8 mouse cellular contexts compared by ENCODE assay signal in genomic region chr17:24896993-24897269, GRCm38 (mm10). TPM values are rescaled to one million over a fixed set of nuclear protein-coding genes. Genes with fewer than 3 reads are reported as not detected.
A peak's percentile ranks its signal among the peaks of the same experiment; 100 is the strongest.
DNase-seq lines count a peak whose midpoint lies in the region; ATAC-seq and TF ChIP-seq lines count a peak whose summit lies in the region.

No protein-coding gene starts in this region.

- H3K27ac ChIP-seq in heart, embryonic 10.5 days = peak overlapping the region; percentile 94
- peak overlapping the region; percentile 81 for H3K27ac ChIP-seq in forebrain, embryonic 12.5 days
- peak overlapping the region; percentile 90 for H3K27ac ChIP-seq in liver, embryonic 13.5 days

- DNase-seq in heart, embryonic 10.5 days (ENCODE audit: low spot score) = no peak
- no peak for DNase-seq in heart, adult 18-20 months
- DNase-seq in liver, embryonic 13.5 days = no peak
- no peak for DNase-seq in left cerebral cortex, adult 8-10 months (ENCODE audit: low spot score in 2 of 2)
- no peak for DNase-seq in spleen, postnatal 36 days (ENCODE audit: low spot score in 2 of 2)

- peak overlapping the region; percentile 93 for H3K4me3 ChIP-seq in heart, embryonic 10.5 days
- H3K4me3 ChIP-seq in C2C12 (ENCODE audit: insufficient read depth, poor library complexity, severe bottlenecking) = peak overlapping the region; percentile 89
- H3K4me3 ChIP-seq in forebrain, embryonic 12.5 days (replicated peaks) = peak overlapping the region; percentile 89
- peak overlapping the region; percentile 95 for H3K4me3 ChIP-seq in liver, embryonic 13.5 days (replicated peaks)

- no peak for TF ChIP-seq CTCF in C2C12 (IDR thresholded peaks at IDR 0.05; ENCODE audit: control insufficient read depth, insufficient read depth, insufficient read length)

- H3K4me1 ChIP-seq in heart, embryonic 10.5 days = peaks cover 49% of the 10 kb centered on the region
- H3K4me1 ChIP-seq in forebrain, embryonic 12.5 days = peaks cover 38% of the 10 kb centered on the region
- H3K4me1 ChIP-seq in liver, embryonic 13.5 days (replicated peaks) = peaks cover 65% of the 10 kb centered on the region

- H3ac ChIP-seq in C2C12 (ENCODE audit: control insufficient read depth, insufficient read length, low read depth) = peak overlapping the region; percentile 60

- H3K9ac ChIP-seq in forebrain, embryonic 12.5 days = peak overlapping the region; percentile 91
- peak overlapping the region; percentile 95 for H3K9ac ChIP-seq in liver, embryonic 13.5 days

- no peak for ATAC-seq in forebrain, embryonic 12.5 days (ENCODE audit: low FRiP score)
- no peak for ATAC-seq in liver, embryonic 13.5 days (ENCODE audit: low read depth)
- ATAC-seq in frontal cortex, adult (ENCODE audit: low TSS enrichment) = no peak

- WGBS in heart, embryonic 10.5 days = 39% methylated on average over 11 of the region's 11 CpGs
- WGBS in forebrain, embryonic 12.5 days = 32% methylated on average over 11 of the region's 11 CpGs
- 48% methylated on average over 11 of the region's 11 CpGs for WGBS in liver, embryonic 13.5 days (ENCODE audit: insufficient replicate concordance)

- peaks cover 71% of the 10 kb centered on the region for H3K36me3 ChIP-seq in heart, embryonic 10.5 days
- H3K36me3 ChIP-seq in C2C12 (ENCODE audit: control insufficient read depth, insufficient read depth) = peaks cover 58% of the 10 kb centered on the region
- H3K36me3 ChIP-seq in forebrain, embryonic 12.5 days (replicated peaks) = peaks cover 66% of the 10 kb centered on the region
- peaks cover 73% of the 10 kb centered on the region for H3K36me3 ChIP-seq in liver, embryonic 13.5 days

- no peaks in the 10 kb centered on the region for H3K9me3 ChIP-seq in heart, embryonic 10.5 days
- no peaks in the 10 kb centered on the region for H3K9me3 ChIP-seq in forebrain, embryonic 12.5 days
- no peaks in the 10 kb centered on the region for H3K9me3 ChIP-seq in liver, embryonic 13.5 days (replicated peaks)

- H3K4me2 ChIP-seq in forebrain, embryonic 12.5 days = peak overlapping the region; percentile 98
- peak overlapping the region; percentile 96 for H3K4me2 ChIP-seq in liver, embryonic 13.5 days

- peaks cover 46% of the 10 kb centered on the region for H3K79me2 ChIP-seq in C2C12 (ENCODE audit: control insufficient read depth, insufficient read depth)

- H3K27me3 ChIP-seq in heart, embryonic 10.5 days (ENCODE audit: insufficient read depth, poor library complexity, severe bottlenecking) = no peaks in the 10 kb centered on the region
- H3K27me3 ChIP-seq in C2C12 (ENCODE audit: control insufficient read depth, insufficient read depth, insufficient read length) = no peaks in the 10 kb centered on the region
- H3K27me3 ChIP-seq in forebrain, embryonic 12.5 days = no peaks in the 10 kb centered on the region
- no peaks in the 10 kb centered on the region for H3K27me3 ChIP-seq in liver, embryonic 13.5 days

- H3K79me3 ChIP-seq in C2C12 (ENCODE audit: low read depth) = peaks cover 12% of the 10 kb centered on the region

TF ChIP-seq in C2C12, 6 proteins besides CTCF, POLR2A, EP300 and RAD21:
- TF ChIP-seq FOSL1 (IDR thresholded peaks at IDR 0.05; ENCODE audit: insufficient read depth, low read length, poor library complexity, severe bottlenecking) (no peak), MYOG (IDR thresholded peaks at IDR 0.05; ENCODE audit: control insufficient read depth, extremely low read depth, insufficient read length) (no peak), CEBPB (IDR thresholded peaks at IDR 0.05; ENCODE audit: low read depth) (no peak), MAX (IDR thresholded peaks at IDR 0.05) (no peak), USF1 (IDR thresholded peaks at IDR 0.05; ENCODE audit: low read depth) (no peak), MYOD1 (IDR thresholded peaks at IDR 0.05; ENCODE audit: control insufficient read depth, insufficient read length, low read depth) (no peak)

RNA-seq across cellular contexts. Expression of gene Nme3, which starts 0.6 kb away (rescaled TPM):
- polyA plus RNA-seq in heart, embryonic 10.5 days (2016; fragmentation: Nextera tagmentation; extraction: Ambion mirVana) = 30.5 and 41.4 TPM in 2 replicates
- total RNA-seq in heart, adult 18-20 months (2021) = 10 to 100 TPM; 33.8 to 36.0 TPM
- 19.8 TPM for polyA plus RNA-seq in C2C12 (2012; fragmentation: generic; extraction: Trizol)
- polyA plus RNA-seq in forebrain, embryonic 12.5 days (2016; fragmentation: Nextera tagmentation; extraction: Ambion mirVana) = 54.9 and 63.0 TPM in 2 replicates
- 65.6 and 66.8 TPM in 2 replicates for polyA plus RNA-seq in liver, embryonic 13.5 days (2015; fragmentation: Nextera tagmentation; extraction: Ambion mirVana)
- total RNA-seq in left cerebral cortex, adult 8-10 months (2022) = 10 to 100 TPM; 43.5 to 59.7 (median 55.1) TPM

RNA-seq across cellular contexts. Expression of gene Mrps34, which starts 2.0 kb away (rescaled TPM):
- 109 and 117 TPM in 2 replicates for polyA plus RNA-seq in heart, embryonic 10.5 days (2016; fragmentation: Nextera tagmentation; extraction: Ambion mirVana)
- 100 to 1,000 TPM in 1 of 2 experiments, 10 to 100 TPM in 1; 99.9 to 125 TPM for total RNA-seq in heart, adult 18-20 months (2021)
- polyA plus RNA-seq in C2C12 (2012; fragmentation: generic; extraction: Trizol) = 107 TPM
- 86.0 and 91.1 TPM in 2 replicates for polyA plus RNA-seq in forebrain, embryonic 12.5 days (2016; fragmentation: Nextera tagmentation; extraction: Ambion mirVana)
- 84.2 TPM in 2 replicates for polyA plus RNA-seq in liver, embryonic 13.5 days (2015; fragmentation: Nextera tagmentation; extraction: Ambion mirVana)
- 10 to 100 TPM; 65.0 to 73.3 (median 69.1) TPM for total RNA-seq in left cerebral cortex, adult 8-10 months (2022)

RNA-seq across cellular contexts. Expression of gene Eme2, which starts 2.0 kb away (rescaled TPM):
- 25.6 and 28.0 TPM in 2 replicates for polyA plus RNA-seq in heart, embryonic 10.5 days (2016; fragmentation: Nextera tagmentation; extraction: Ambion mirVana)
- 10 to 100 TPM; 18.4 to 22.3 TPM for total RNA-seq in heart, adult 18-20 months (2021)
- 11.2 TPM for polyA plus RNA-seq in C2C12 (2012; fragmentation: generic; extraction: Trizol)
- polyA plus RNA-seq in forebrain, embryonic 12.5 days (2016; fragmentation: Nextera tagmentation; extraction: Ambion mirVana) = 42.7 and 44.6 TPM in 2 replicates
- 13.8 and 14.6 TPM in 2 replicates for polyA plus RNA-seq in liver, embryonic 13.5 days (2015; fragmentation: Nextera tagmentation; extraction: Ambion mirVana)
- total RNA-seq in left cerebral cortex, adult 8-10 months (2022) = 10 to 100 TPM; 44.3 to 57.5 (median 48.6) TPM

RNA-seq across cellular contexts. Expression of gene Spsb3, which starts 10.5 kb away (rescaled TPM):
- 31.1 and 36.1 TPM in 2 replicates for polyA plus RNA-seq in heart, embryonic 10.5 days (2016; fragmentation: Nextera tagmentation; extraction: Ambion mirVana)
- total RNA-seq in heart, adult 18-20 months (2021) = 10 to 100 TPM; 28.1 to 34.0 TPM
- 37.0 TPM for polyA plus RNA-seq in C2C12 (2012; fragmentation: generic; extraction: Trizol)
- polyA plus RNA-seq in forebrain, embryonic 12.5 days (2016; fragmentation: Nextera tagmentation; extraction: Ambion mirVana) = 47.3 and 50.7 TPM in 2 replicates
- 37.9 and 38.4 TPM in 2 replicates for polyA plus RNA-seq in liver, embryonic 13.5 days (2015; fragmentation: Nextera tagmentation; extraction: Ambion mirVana)
- 10 to 100 TPM; 51.6 to 57.5 (median 55.3) TPM for total RNA-seq in left cerebral cortex, adult 8-10 months (2022)

RNA-seq across cellular contexts. Expression of gene Nubp2, which starts 10.8 kb away (rescaled TPM):
- polyA plus RNA-seq in heart, embryonic 10.5 days (2016; fragmentation: Nextera tagmentation; extraction: Ambion mirVana) = 59.1 and 71.0 TPM in 2 replicates
- total RNA-seq in heart, adult 18-20 months (2021) = 10 to 100 TPM; 20.0 to 21.3 TPM
- polyA plus RNA-seq in C2C12 (2012; fragmentation: generic; extraction: Trizol) = 66.5 TPM
- 62.9 and 64.4 TPM in 2 replicates for polyA plus RNA-seq in forebrain, embryonic 12.5 days (2016; fragmentation: Nextera tagmentation; extraction: Ambion mirVana)
- polyA plus RNA-seq in liver, embryonic 13.5 days (2015; fragmentation: Nextera tagmentation; extraction: Ambion mirVana) = 89.3 and 93.2 TPM in 2 replicates
- 10 to 100 TPM; 28.1 to 33.7 (median 32.0) TPM for total RNA-seq in left cerebral cortex, adult 8-10 months (2022)
